Mouse (Mus musculus): ENCODE results near the gene Paqr5. TPM values are rescaled to one million over a fixed set of nuclear protein-coding genes. Genes with fewer than 3 reads are reported as not detected.
A peak's percentile ranks its signal among the peaks of the same experiment; 100 is the strongest.

The Paqr5 gene
- polyA plus RNA-seq, 1 experiment = 0.33 TPM

- DNase-seq (ENCODE audit: low read depth) = no peak
Observed at GRCm38 (mm10) chr9:61906912-61907311, 119.7 kb downstream of the Paqr5 start.

GRCm38 (mm10) chr9:61905576-61905975, 121.1 kb downstream of the Paqr5 start:
- TF ChIP-seq POLR2A (IDR thresholded peaks at IDR 0.05; ENCODE audit: borderline replicate concordance, extremely low read depth, insufficient read depth, insufficient read length, poor library complexity, severe bottlenecking) (no peak), CTCF (IDR thresholded peaks at IDR 0.05; ENCODE audit: borderline replicate concordance, extremely low read depth, insufficient read depth, insufficient read length) (no peak)
- no peak for DNase-seq (ENCODE audit: low read depth)

More at GRCm38 (mm10) chr9:61906912-61907311, 119.7 kb downstream of the Paqr5 start:
- TF ChIP-seq POLR2A (IDR thresholded peaks at IDR 0.05; ENCODE audit: borderline replicate concordance, extremely low read depth, insufficient read depth, insufficient read length, poor library complexity, severe bottlenecking) (no peak), CTCF (IDR thresholded peaks at IDR 0.05; ENCODE audit: borderline replicate concordance, extremely low read depth, insufficient read depth, insufficient read length) (peak; percentile 64)

GRCm38 (mm10) chr9:61904201-61904600, 122.5 kb downstream of the Paqr5 start:
- TF ChIP-seq CTCF (IDR thresholded peaks at IDR 0.05; ENCODE audit: borderline replicate concordance, extremely low read depth, insufficient read depth, insufficient read length) = no peak
- TF ChIP-seq POLR2A (IDR thresholded peaks at IDR 0.05; ENCODE audit: borderline replicate concordance, extremely low read depth, insufficient read depth, insufficient read length, poor library complexity, severe bottlenecking) = no peak
- no peak for DNase-seq (ENCODE audit: low read depth)

Other genes with a start within 250 kb of the Paqr5 start
- 4,229 and 5,499 TPM in 2 replicates for gene Rplp1, start 112.3 kb downstream of the Paqr5 start, polyA plus RNA-seq (2012; rRNA removed)
- gene Kif23, start 80.1 kb downstream of the Paqr5 start, polyA plus RNA-seq (2012; rRNA removed) = 23.1 and 26.4 TPM in 2 replicates
- gene Glce, start 95.8 kb upstream of the Paqr5 start, polyA plus RNA-seq (2012; rRNA removed) = 10.1 and 13.2 TPM in 2 replicates